Mouse (Mus musculus) bone marrow macrophage, adult 2 months (primary cell): Measurements from ENCODE around the gene Gbx2. TPM values are rescaled to one million over a fixed set of nuclear protein-coding genes. Genes with fewer than 3 reads are reported as not detected.

Source experiments
- H3K27ac ChIP-seq: 2 replicates; pipeline ENCODE4 v1.5.1; 2012; ENCODE audit warnings: low read depth, low read length; ENCODE audit not compliant: insufficient read depth
- H3K4me1 ChIP-seq: 2 replicates; pipeline ENCODE4 v1.6.1; 2012; ENCODE audit warnings: low read length; ENCODE audit not compliant: control insufficient read depth, insufficient read depth
- H3K4me3 ChIP-seq: 2 replicates; pipeline ENCODE4 v1.5.1; 2012; ENCODE audit warnings: mild to moderate bottlenecking, low read length, moderate library complexity; ENCODE audit not compliant: insufficient read depth
- CTCF ChIP-seq: IDR thresholded peaks from 2 replicates; pipeline ENCODE4 v1.5.1; 2012; ENCODE audit warnings: low read depth, mild to moderate bottlenecking, low read length, moderate library complexity
- POLR2A ChIP-seq: IDR thresholded peaks from 2 replicates; pipeline ENCODE4 v1.6.1; 2012; ENCODE audit warnings: mild to moderate bottlenecking, low read depth, low read length, borderline replicate concordance
- polyA plus RNA-seq: library from polyadenylated mRNA; stranded (reverse); fragments of >200 nt; gene quantifications from 2 replicates; pipeline ENCODE4 v1.2.4, GENCODE M21; 2012; ENCODE audit not compliant: missing spikeins, insufficient read depth, insufficient read length

Gene Gbx2
- polyA plus RNA-seq: not detected in 2 replicates

- H3K27ac ChIP-seq: no peak within 1 kb of the TSS
- TF ChIP-seq POLR2A (no peak), CTCF (no peak)
- H3K4me1 ChIP-seq: no peaks in the 10 kb centered on the region; the same call in 1 of the 2 replicates
- H3K4me3 ChIP-seq: peak within 1 kb of the TSS; percentile 63
These were observed at the start of gene Gbx2 for GRCm38 (mm10) chr1:89931120-89931519. Gbx2 (minus strand) TSS chr1:89931179.

GRCm38 (mm10) chr1:89977261-89977660, 46.3 kb upstream of the Gbx2 start:
- H3K27ac ChIP-seq: no peak overlapping the region
- no peak for TF ChIP-seq CTCF
- no peak for TF ChIP-seq POLR2A
- no peaks in the 10 kb centered on the region for H3K4me1 ChIP-seq
- no peak overlapping the region for H3K4me3 ChIP-seq

DNA sequence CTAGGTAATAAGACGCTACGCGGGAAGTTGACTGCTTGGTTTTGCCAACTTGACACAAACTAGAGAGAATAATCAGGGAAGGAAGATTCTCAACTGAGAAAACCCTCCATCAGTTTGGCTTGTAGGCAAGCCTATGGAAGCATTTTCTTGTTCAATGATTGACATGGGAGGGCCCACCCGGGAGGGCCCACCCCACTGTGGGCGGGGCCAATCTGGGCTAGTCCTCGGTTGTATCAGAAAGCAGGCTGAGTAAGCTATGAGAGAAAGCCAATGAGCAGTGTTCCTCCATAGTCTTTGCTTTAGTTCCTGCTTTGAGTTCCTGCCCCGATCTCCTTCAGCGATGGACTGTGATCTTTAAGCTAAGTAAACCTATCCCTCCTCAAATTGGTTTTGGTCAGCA, 45.4 kb upstream of the Gbx2 start:
- no peaks in the 10 kb centered on the region for H3K4me1 ChIP-seq
- H3K27ac ChIP-seq: no peak overlapping the region
- no peak for TF ChIP-seq POLR2A
- TF ChIP-seq CTCF: no peak
- H3K4me3 ChIP-seq: no peak overlapping the region

- Histone ChIP-seq H3K4me1 (no peaks in the 10 kb centered on the region), H3K4me3 (no peak overlapping the region), H3K27ac (no peak overlapping the region)
- TF ChIP-seq CTCF: no peak
- TF ChIP-seq POLR2A: no peak
These were observed 43.6 kb upstream of the Gbx2 start for GRCm38 (mm10) chr1:89974541-89974940.

- no peak overlapping the region for H3K27ac ChIP-seq
- TF ChIP-seq CTCF (no peak), POLR2A (no peak)
- no peaks in the 10 kb centered on the region for H3K4me1 ChIP-seq
- no peak overlapping the region for H3K4me3 ChIP-seq
These were observed 40.9 kb upstream of the Gbx2 start for GRCm38 (mm10) chr1:89971848-89972247.

GRCm38 (mm10) chr1:89969714-89970110, 38.7 kb upstream of the Gbx2 start:
- no peaks in the 10 kb centered on the region for H3K4me1 ChIP-seq
- H3K27ac ChIP-seq: no peak overlapping the region
- TF ChIP-seq CTCF: no peak
- no peak for TF ChIP-seq POLR2A
- no peak overlapping the region for H3K4me3 ChIP-seq

- Histone ChIP-seq H3K4me1 (no peaks in the 10 kb centered on the region), H3K27ac (no peak overlapping the region), H3K4me3 (no peak overlapping the region)
- TF ChIP-seq POLR2A (no peak), CTCF (no peak)
These were observed 38.2 kb upstream of the Gbx2 start for GRCm38 (mm10) chr1:89969072-89969713.

GRCm38 (mm10) chr1:89968111-89968851, 37.3 kb upstream of the Gbx2 start:
- no peak for TF ChIP-seq POLR2A
- no peak for TF ChIP-seq CTCF
- H3K4me1 ChIP-seq: no peaks in the 10 kb centered on the region
- H3K27ac ChIP-seq: no peak overlapping the region
- no peak overlapping the region; the same call in 1 of the 2 replicates for H3K4me3 ChIP-seq

- H3K27ac ChIP-seq: no peak overlapping the region
- H3K4me1 ChIP-seq: no peaks in the 10 kb centered on the region
- H3K4me3 ChIP-seq: no peak overlapping the region
- TF ChIP-seq CTCF (no peak), POLR2A (no peak)
These were observed 36.6 kb upstream of the Gbx2 start for GRCm38 (mm10) chr1:89967585-89967984.

- Histone ChIP-seq H3K4me1 (no peaks in the 10 kb centered on the region), H3K27ac (no peak overlapping the region), H3K4me3 (no peak overlapping the region)
- TF ChIP-seq CTCF (no peak), POLR2A (no peak)
These were observed 33.4 kb upstream of the Gbx2 start for GRCm38 (mm10) chr1:89964426-89964825.
